Mouse (Mus musculus) kidney, embryonic 14.5 days (tissue): ENCODE results near the gene Sec13. TPM values are rescaled to one million over a fixed set of nuclear protein-coding genes. Genes with fewer than 3 reads are reported as not detected.

ENCODE experiments used
- ATAC-seq: fragments of 200-750 bp; cut with Nextera tagmentation; 2 replicates; pipeline ENCODE4 v1.8.0; 2017; ENCODE audit warnings: moderate number of reproducible peaks, mild to moderate bottlenecking, moderate TSS enrichment, moderate library complexity; ENCODE audit not compliant: low FRiP score, low TSS enrichment
- H3K27ac ChIP-seq: fragments of 300-500 bp; sonication (generic); 2 replicates; pipeline ENCODE4 v1.5.1; 2014; ENCODE audit warnings: low read depth, mild to moderate bottlenecking, low read length, moderate library complexity, mixed read lengths
- H3K27me3 ChIP-seq: fragments of 300-500 bp; sonication (generic); 2 replicates; pipeline ENCODE4 v1.6.1; 2014; ENCODE audit warnings: mild to moderate bottlenecking, low read length; ENCODE audit not compliant: control insufficient read depth, insufficient read depth
- H3K36me3 ChIP-seq: fragments of 300-500 bp; sonication (generic); 2 replicates; pipeline ENCODE4 v1.6.1; 2014; ENCODE audit warnings: low read length, mixed read lengths; ENCODE audit not compliant: control insufficient read depth, insufficient read depth
- H3K4me1 ChIP-seq: fragments of 300-500 bp; sonication (generic); 2 replicates; pipeline ENCODE4 v1.6.1; 2014; ENCODE audit warnings: low read length, mixed read lengths; ENCODE audit not compliant: control insufficient read depth, insufficient read depth
- H3K4me2 ChIP-seq: fragments of 300-500 bp; sonication (generic); replicated peaks from 2 replicates; pipeline ENCODE4 v1.6.1; 2014; ENCODE audit warnings: low read depth, mild to moderate bottlenecking, low read length
- H3K4me3 ChIP-seq: fragments of 300-500 bp; sonication (generic); 2 replicates; pipeline ENCODE4 v1.5.1; 2014; ENCODE audit warnings: mild to moderate bottlenecking, low read length
- H3K9ac ChIP-seq: fragments of 300-500 bp; sonication (generic); 2 replicates; pipeline ENCODE4 v1.6.1; 2014; ENCODE audit warnings: low read depth, mild to moderate bottlenecking, low read length, moderate library complexity
- H3K9me3 ChIP-seq: fragments of 300-500 bp; sonication (generic); 2 replicates; pipeline ENCODE4 v1.6.1; 2016; ENCODE audit warnings: low read length; ENCODE audit not compliant: control insufficient read depth
- WGBS: fragments of 180-500 bp; shearing (Covaris S2); extraction: QIAGEN DNeasy Blood & Tissue Kit; methylation state at CpG from one replicate; pipeline ENCODE4 v1.1.7; 2014; 5-methylcytosine and 5-hydroxymethylcytosine counted together
- microRNA-seq: library from miRNA; unstranded; fragments of <30 nt; microRNA quantifications from one replicate; pipeline ENCODE4, GENCODE M21; 2016
- polyA plus RNA-seq: library from polyadenylated mRNA; unstranded; fragments of >200 nt; fragmentation: Nextera tagmentation; extraction: Ambion mirVana; gene quantifications from 2 replicates; pipeline ENCODE4 v1.2.1, GENCODE M21; 2014

Sec13 gene
- polyA plus RNA-seq, 1 experiment from 2014 or later, result 286 TPM

GRCm38 (mm10) chr6:113683081-113683825 lies 57.3 kb downstream of the Sec13 start:
- Histone ChIP-seq H3K36me3 (no peaks in the 10 kb centered on the region), H3K4me3 (no peak overlapping the region), H3K9ac (no peak overlapping the region), H3K9me3 (no peaks in the 10 kb centered on the region), H3K27me3 (no peaks in the 10 kb centered on the region), H3K27ac (no peak overlapping the region), H3K4me2 (no peak overlapping the region), H3K4me1 (no peaks in the 10 kb centered on the region)
- ATAC-seq, result no peak
- 89% methylated on average over 10 of the region's 10 CpGs for WGBS

- H3K4me3 ChIP-seq, result no peak overlapping the region
- H3K4me1 ChIP-seq, result 0 out of 2 replicates have a peak, but pooled peaks cover 6% of the 10 kb centered on the region
- H3K27me3 ChIP-seq, result no peaks in the 10 kb centered on the region
- 21% methylated on average over 4 of the region's 4 CpGs for WGBS
- no peaks in the 10 kb centered on the region for H3K9me3 ChIP-seq
- no peaks in the 10 kb centered on the region for H3K36me3 ChIP-seq
- H3K4me2 ChIP-seq, result no peak overlapping the region
- H3K27ac ChIP-seq, result no peak overlapping the region
- H3K9ac ChIP-seq, result no peak overlapping the region
- peak; percentile 55; the same call in 1 of the 2 replicates for ATAC-seq
Observed at GRCm38 (mm10) chr6:113681271-113681670, 59.3 kb downstream of the Sec13 start.

DNA sequence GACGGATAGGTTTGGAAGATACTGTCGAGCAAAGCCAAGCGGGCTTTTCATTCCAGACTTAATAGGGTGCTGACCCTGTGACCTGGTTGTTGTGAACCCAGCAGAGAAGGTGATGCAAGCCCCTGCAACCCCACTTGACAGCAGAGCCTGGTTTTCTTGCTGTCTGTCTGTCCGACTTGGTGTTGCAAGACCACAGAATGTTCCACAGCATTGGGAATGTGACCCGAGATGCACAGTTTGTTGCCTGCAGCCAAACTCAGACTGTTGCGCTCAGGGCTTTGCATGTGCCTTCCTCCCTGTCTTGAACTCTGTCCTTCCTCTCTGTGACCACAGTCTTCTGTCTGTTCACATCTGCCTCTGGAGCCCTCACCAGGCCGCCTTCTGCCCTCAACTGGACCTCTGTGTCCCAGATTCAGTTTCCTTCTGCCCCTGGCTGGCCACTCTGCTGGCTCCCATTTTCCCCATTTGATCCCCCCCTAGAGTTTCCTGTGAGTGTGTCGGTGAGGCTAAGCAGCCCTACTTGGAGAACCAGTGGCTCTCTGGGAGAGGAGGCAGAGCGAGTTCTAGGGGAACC lies 60.5 kb downstream of the Sec13 start:
- no peak overlapping the region for H3K4me3 ChIP-seq
- no peaks in the 10 kb centered on the region for H3K36me3 ChIP-seq
- H3K9me3 ChIP-seq, result no peaks in the 10 kb centered on the region
- H3K9ac ChIP-seq, result no peak overlapping the region
- no peak for ATAC-seq
- no peak overlapping the region for H3K27ac ChIP-seq
- WGBS, result 85% methylated on average over 9 of the region's 9 CpGs
- H3K4me1 ChIP-seq, result 0 out of 2 replicates have a peak, but pooled peaks cover 6% of the 10 kb centered on the region
- H3K27me3 ChIP-seq, result no peaks in the 10 kb centered on the region
- H3K4me2 ChIP-seq, result no peak overlapping the region

DNA sequence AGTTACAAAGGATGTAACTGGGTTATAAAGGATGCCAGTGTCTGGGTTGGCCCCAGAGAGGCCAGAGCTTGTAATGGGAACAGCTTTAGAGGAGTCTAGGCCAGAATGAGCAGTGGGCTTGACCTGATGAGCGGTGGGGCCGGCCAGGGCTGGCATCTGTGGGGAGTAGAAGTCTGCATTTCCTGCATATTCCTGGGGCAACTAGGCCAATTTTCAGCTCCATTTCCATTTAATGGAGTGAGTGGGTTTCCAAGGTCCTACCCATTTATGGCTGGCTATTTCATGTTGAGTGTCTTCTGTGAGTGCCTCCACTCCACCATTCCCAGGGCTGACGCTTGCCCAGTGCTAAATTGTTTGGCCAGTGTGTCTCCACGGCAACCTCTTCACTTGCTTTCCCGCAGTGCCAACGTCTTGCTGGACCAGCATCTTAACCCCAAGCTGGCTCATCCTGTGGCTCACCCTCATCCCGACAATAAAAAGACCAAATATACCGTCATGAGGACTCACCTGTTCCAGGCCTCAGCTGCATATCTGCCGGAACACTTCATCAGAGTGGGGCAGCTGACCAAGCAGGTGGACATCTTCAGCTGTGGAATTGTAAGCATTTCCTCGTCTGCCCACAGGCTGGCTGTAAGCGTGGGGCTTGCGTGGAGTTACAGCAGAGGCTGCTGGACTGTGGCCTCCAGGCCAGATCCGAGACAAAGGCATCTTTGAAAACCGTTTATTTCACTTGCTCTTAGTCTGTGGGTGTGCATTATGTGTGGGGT lies 62.1 kb downstream of the Sec13 start:
- Histone ChIP-seq H3K36me3 (no peaks in the 10 kb centered on the region), H3K4me3 (no peak overlapping the region), H3K4me1 (0 out of 2 replicates have a peak, but pooled peaks cover 6% of the 10 kb centered on the region), H3K27me3 (no peaks in the 10 kb centered on the region), H3K9ac (no peak overlapping the region), H3K4me2 (no peak overlapping the region), H3K27ac (no peak overlapping the region), H3K9me3 (no peaks in the 10 kb centered on the region)
- 82% methylated on average over 14 of the region's 14 CpGs for WGBS
- no peak for ATAC-seq

Small RNA genes lying within 50 kb of the gene (microRNA-seq; reads per million reads assigned to microRNA genes)
- 1.1 reads per million for gene Mir7042

Other genes starting within 250 kb of the Sec13 start
- 0.73 and 1.6 TPM in 2 replicates for gene Prrt3, start 238.8 kb downstream of the Sec13 start, polyA plus RNA-seq
- 81.3 and 98.0 TPM in 2 replicates for gene Emc3, start 209.1 kb downstream of the Sec13 start, polyA plus RNA-seq
- 12.0 and 16.1 TPM in 2 replicates for gene Fancd2, start 209.1 kb downstream of the Sec13 start, polyA plus RNA-seq
- gene Fancd2os, start 140.0 kb downstream of the Sec13 start, polyA plus RNA-seq, result 0.28 and 1.0 TPM in 2 replicates
- 233 and 273 TPM in 2 replicates for gene Brk1, start 136.0 kb downstream of the Sec13 start, polyA plus RNA-seq
- gene Vhl, start 116.8 kb downstream of the Sec13 start, polyA plus RNA-seq, result 25.9 and 40.7 TPM in 2 replicates
- gene Irak2, start 102.3 kb downstream of the Sec13 start, polyA plus RNA-seq, result 1.9 and 2.6 TPM in 2 replicates
- 0.93 and 1.9 TPM in 2 replicates for gene Tatdn2, start 43.7 kb downstream of the Sec13 start, polyA plus RNA-seq
- gene Ghrl, start 20.9 kb downstream of the Sec13 start, polyA plus RNA-seq, result 0.37 and 0.60 TPM in 2 replicates